Mouse (Mus musculus): Measurements from ENCODE around the gene Vwa8.

The Vwa8 gene

GRCm38 (mm10) chr14:79114526-79115383, 265.9 kb downstream of the Vwa8 start:
- CTCF ChIA-PET = no interaction called here
- POLR2A ChIA-PET = interaction anchor here in 1 of 4 experiments (1.0 kb wide), 1 partner anchor 52 kb away, joined by 3 read pairs; no protein-coding TSS in a partner anchor

GRCm38 (mm10) chr14:79118457-79118856, 269.6 kb downstream of the Vwa8 start:
- ChIA-PET POLR2A (interaction anchor here in 2 of 4 experiments (1.1 to 5.1 kb wide), 6 partner anchors 8 to 262 kb away, joined by 3 to 27 read pairs (median 8); no protein-coding TSS in a partner anchor), CTCF (interaction anchor here in 3 of 4 experiments (1.2 kb wide), 3 partner anchors 11 to 12 kb away, joined by 3 to 6 read pairs (median 4); no protein-coding TSS in a partner anchor)

- POLR2A ChIA-PET = interaction anchor here (0.5 to 5.1 kb wide), 13 partner anchors 9 to 261 kb away, joined by 3 to 27 read pairs (median 3); no protein-coding TSS in a partner anchor
- CTCF ChIA-PET = interaction anchor here in 2 of 4 experiments (1.2 to 1.5 kb wide), 3 partner anchors 12 to 16 kb away, joined by 3 to 6 read pairs (median 4); no protein-coding TSS in a partner anchor
Measured at GRCm38 (mm10) chr14:79119354-79119753, 270.5 kb downstream of the Vwa8 start.

- POLR2A ChIA-PET = interaction anchor here in 2 of 4 experiments (0.7 to 5.1 kb wide), 8 partner anchors 9 to 165 kb away, joined by 3 to 27 read pairs (median 6); no protein-coding TSS in a partner anchor
- CTCF ChIA-PET = interaction anchor here in 2 of 4 experiments (0.6 to 1.5 kb wide), 2 partner anchors 15 to 1137 kb away, joined by 3 read pairs; no protein-coding TSS in a partner anchor
Measured at GRCm38 (mm10) chr14:79120681-79121080, 271.8 kb downstream of the Vwa8 start.

- CTCF ChIA-PET = interaction anchor here in 1 of 4 experiments (0.5 to 1.6 kb wide), 2 partner anchors 12 to 175 kb away, joined by 3 to 5 read pairs; no protein-coding TSS in a partner anchor
- POLR2A ChIA-PET = interaction anchor here in 1 of 4 experiments (1.7 to 4.0 kb wide), 3 partner anchors 11 to 14 kb away, joined by 4 to 23 read pairs (median 12); no protein-coding TSS in a partner anchor
Measured at GRCm38 (mm10) chr14:79123466-79123865, 274.6 kb downstream of the Vwa8 start.

- ChIA-PET CTCF (interaction anchor here (0.6 to 1.9 kb wide), 25 partner anchors 10 to 571 kb away, joined by 3 to 9 read pairs (median 4); partner anchors contain the start of gene Rgcc (in 1 of the 4)), POLR2A (interaction anchor here (0.6 to 4.8 kb wide), 6 partner anchors 12 to 457 kb away, joined by 3 to 37 read pairs (median 4); no protein-coding TSS in a partner anchor)
Measured at GRCm38 (mm10) chr14:79124643-79125042, 275.8 kb downstream of the Vwa8 start.

- CTCF ChIA-PET = interaction anchor here (0.6 to 1.9 kb wide), 4 partner anchors 9 to 572 kb away, joined by 4 to 7 read pairs (median 4); no protein-coding TSS in a partner anchor
- POLR2A ChIA-PET = interaction anchor here in 2 of 4 experiments (0.8 to 4.8 kb wide), 3 partner anchors 16 to 256 kb away, joined by 3 to 37 read pairs (median 3); no protein-coding TSS in a partner anchor
Measured at GRCm38 (mm10) chr14:79126176-79126575, 277.3 kb downstream of the Vwa8 start.

GRCm38 (mm10) chr14:79134891-79135334, 286.1 kb downstream of the Vwa8 start:
- CTCF ChIA-PET = interaction anchor here (0.6 to 2.1 kb wide), 17 partner anchors 8 to 581 kb away, joined by 3 to 6 read pairs (median 4); no protein-coding TSS in a partner anchor
- POLR2A ChIA-PET = interaction anchor here in 2 of 4 experiments (0.6 to 4.1 kb wide), 10 partner anchors 8 to 463 kb away, joined by 3 to 23 read pairs (median 4); no protein-coding TSS in a partner anchor

GRCm38 (mm10) chr14:79135441-79135840, 286.6 kb downstream of the Vwa8 start:
- POLR2A ChIA-PET = interaction anchor here in 2 of 4 experiments (0.6 to 4.1 kb wide), 11 partner anchors 8 to 464 kb away, joined by 3 to 23 read pairs (median 4); no protein-coding TSS in a partner anchor
- CTCF ChIA-PET = interaction anchor here (0.7 to 2.1 kb wide), 14 partner anchors 8 to 582 kb away, joined by 3 to 6 read pairs (median 4); no protein-coding TSS in a partner anchor

GRCm38 (mm10) chr14:79136585-79136984, 287.7 kb downstream of the Vwa8 start:
- POLR2A ChIA-PET = interaction anchor here in 2 of 4 experiments (1.6 to 4.1 kb wide), 5 partner anchors 10 to 25 kb away, joined by 4 to 23 read pairs (median 4); no protein-coding TSS in a partner anchor
- CTCF ChIA-PET = interaction anchor here in 2 of 4 experiments (0.5 to 2.1 kb wide), 4 partner anchors 27 to 607 kb away, joined by 3 to 6 read pairs (median 4); no protein-coding TSS in a partner anchor

- POLR2A ChIA-PET = interaction anchor here in 2 of 4 experiments (1.7 to 4.1 kb wide), 3 partner anchors 12 to 20 kb away, joined by 4 to 23 read pairs (median 4); no protein-coding TSS in a partner anchor
- CTCF ChIA-PET = interaction anchor here in 2 of 4 experiments (0.5 to 0.6 kb wide), 2 partner anchors 184 to 608 kb away, joined by 3 read pairs; no protein-coding TSS in a partner anchor
Measured at GRCm38 (mm10) chr14:79137100-79137499, 288.2 kb downstream of the Vwa8 start.

- POLR2A ChIA-PET = interaction anchor here in 3 of 4 experiments (0.9 to 6.3 kb wide), 16 partner anchors 9 to 406 kb away, joined by 3 to 87 read pairs (median 7); partner anchors contain the start of genes Rgcc (in 2 of the 3), Dgkh (in 1 of the 3) and Kbtbd7 (in 1 of the 3)
- CTCF ChIA-PET = interaction anchor here in 3 of 4 experiments (0.6 to 2.0 kb wide), 4 partner anchors 60 to 591 kb away, joined by 3 to 7 read pairs (median 4); no protein-coding TSS in a partner anchor
Measured at GRCm38 (mm10) chr14:79139096-79139651, 290.3 kb downstream of the Vwa8 start.

- POLR2A ChIA-PET = interaction anchor here in 3 of 4 experiments (0.7 to 6.3 kb wide), 36 partner anchors 9 to 632 kb away, joined by 3 to 87 read pairs (median 4); partner anchors contain the start of genes Rgcc (in 2 of the 3), Dgkh (in 1 of the 3), Kbtbd7 (in 1 of the 3) and Sugt1 (in 1 of the 3)
- CTCF ChIA-PET = interaction anchor here in 3 of 4 experiments (0.5 to 2.0 kb wide), 7 partner anchors 31 to 188 kb away, joined by 3 to 7 read pairs (median 4); no protein-coding TSS in a partner anchor
Measured at GRCm38 (mm10) chr14:79139918-79140825, 291.3 kb downstream of the Vwa8 start.

GRCm38 (mm10) chr14:79140826-79141219, 292.0 kb downstream of the Vwa8 start:
- POLR2A ChIA-PET = interaction anchor here in 3 of 4 experiments (0.7 to 6.3 kb wide), 37 partner anchors 9 to 633 kb away, joined by 3 to 87 read pairs (median 3); partner anchors contain the start of genes Rgcc (in 2 of the 3), Dgkh (in 1 of the 3) and Sugt1 (in 1 of the 3)
- CTCF ChIA-PET = interaction anchor here in 2 of 4 experiments (0.5 to 2.0 kb wide), 4 partner anchors 34 to 187 kb away, joined by 3 to 7 read pairs (median 4); no protein-coding TSS in a partner anchor

- ChIA-PET CTCF (interaction anchor here in 2 of 4 experiments (0.6 to 1.3 kb wide), 3 partner anchors 179 to 473 kb away, joined by 3 to 6 read pairs (median 3); no protein-coding TSS in a partner anchor), POLR2A (interaction anchor here in 2 of 4 experiments (1.0 to 6.3 kb wide), 29 partner anchors 11 to 605 kb away, joined by 3 to 87 read pairs (median 8); partner anchors contain the start of genes Dgkh (in 1 of the 2), Naa16 (in 1 of the 2) and Rgcc (in 1 of the 2))
Measured at GRCm38 (mm10) chr14:79142342-79142741, 293.5 kb downstream of the Vwa8 start.
